Comparison of ENCODE assay signal across 10 mouse cellular contexts in genomic region chr9:58823918-58824215, GRCm38 (mm10). TPM values are rescaled to one million over a fixed set of nuclear protein-coding genes. Genes with fewer than 3 reads are reported as not detected.
DNase-seq lines count a peak whose midpoint lies in the region; ATAC-seq and TF ChIP-seq lines count a peak whose summit lies in the region.
"Had no signal": no experiment of that assay in that cellular context is flagged by ENCODE, and none has a peak within 500 bp of the region (broad histone marks: within the 10 kb centered on the region; RNA-seq: fewer than 3 reads in every experiment).

No protein-coding gene starts in this region.

- ATAC-seq in heart, embryonic 11.5 days (replicated peaks; ENCODE audit: insufficient number of reproducible peaks, low FRiP score, low TSS enrichment) = no peak
- ATAC-seq in hindbrain, embryonic 12.5 days (ENCODE audit: low FRiP score) = no peak
- no peak for ATAC-seq in midbrain, embryonic 13.5 days

- H3K27me3 ChIP-seq in heart, embryonic 11.5 days (ENCODE audit: control insufficient read depth, insufficient read depth, low read length) = peaks cover 43% of the 10 kb centered on the region
- H3K27me3 ChIP-seq in hindbrain, embryonic 12.5 days = peaks cover 55% of the 10 kb centered on the region
- H3K27me3 ChIP-seq in midbrain, embryonic 13.5 days = peaks cover 35% of the 10 kb centered on the region

- H3K4me2 ChIP-seq in heart, embryonic 11.5 days = peak overlapping the region; percentile 86
- peak overlapping the region; percentile 82 for H3K4me2 ChIP-seq in hindbrain, embryonic 12.5 days (replicated peaks)
- H3K4me2 ChIP-seq in midbrain, embryonic 13.5 days (replicated peaks) = peak overlapping the region; percentile 81

- H3K27ac ChIP-seq in heart, embryonic 11.5 days (ENCODE audit: low read depth, low read length) = peak overlapping the region; percentile 90
- H3K27ac ChIP-seq in cortical plate, adult 2 months (ENCODE audit: insufficient read depth, low read length) = no peak overlapping the region
- H3K27ac ChIP-seq in hindbrain, embryonic 12.5 days = peak overlapping the region; percentile 96
- H3K27ac ChIP-seq in midbrain, embryonic 13.5 days = peak overlapping the region; percentile 96
- H3K27ac ChIP-seq: macrophage had no signal

- peak overlapping the region; percentile 82 for H3K9ac ChIP-seq in heart, embryonic 11.5 days (ENCODE audit: low read depth, low read length)
- peak overlapping the region; percentile 80 for H3K9ac ChIP-seq in hindbrain, embryonic 12.5 days
- peak overlapping the region; percentile 95 for H3K9ac ChIP-seq in midbrain, embryonic 13.5 days (replicated peaks)

- WGBS in heart, embryonic 11.5 days (ENCODE audit: insufficient replicate concordance) = under 1% methylated on average over 35 of the region's 35 CpGs
- WGBS in hindbrain, embryonic 12.5 days = 1% methylated on average over 35 of the region's 35 CpGs
- WGBS in midbrain, embryonic 13.5 days = 0% methylated on average over 22 of the region's 35 CpGs

- no peaks in the 10 kb centered on the region for H3K36me3 ChIP-seq in heart, embryonic 11.5 days (ENCODE audit: control insufficient read depth, insufficient read depth, low read length)
- H3K36me3 ChIP-seq in hindbrain, embryonic 12.5 days = no peaks in the 10 kb centered on the region
- 0 out of 2 replicates have a peak, but pooled peaks cover 3% of the 10 kb centered on the region for H3K36me3 ChIP-seq in midbrain, embryonic 13.5 days

- DNase-seq in heart, adult 18-20 months = no peak
- no peak for DNase-seq in right cerebral cortex, postnatal 4 days
- no peak for DNase-seq in layer of hippocampus, adult 9-11 months
- DNase-seq in urinary bladder, postnatal 14 days (ENCODE audit: low spot score) = no peak

- peaks cover 15% of the 10 kb centered on the region for H3K4me1 ChIP-seq in heart, embryonic 11.5 days (ENCODE audit: control insufficient read depth, insufficient read depth, low read length)
- H3K4me1 ChIP-seq in cortical plate, adult 2 months (ENCODE audit: control insufficient read depth, insufficient read depth, low read length) = no peaks in the 10 kb centered on the region
- peaks cover 38% of the 10 kb centered on the region for H3K4me1 ChIP-seq in hindbrain, embryonic 12.5 days
- peaks cover 70% of the 10 kb centered on the region for H3K4me1 ChIP-seq in midbrain, embryonic 13.5 days (replicated peaks)

- H3K9me3 ChIP-seq in heart, embryonic 11.5 days (replicated peaks; ENCODE audit: control insufficient read depth, low read length) = no peaks in the 10 kb centered on the region
- no peaks in the 10 kb centered on the region for H3K9me3 ChIP-seq in hindbrain, embryonic 12.5 days (replicated peaks)
- H3K9me3 ChIP-seq in midbrain, embryonic 13.5 days = no peaks in the 10 kb centered on the region

- peak overlapping the region; percentile 64 for H3K4me3 ChIP-seq in heart, embryonic 11.5 days (ENCODE audit: low read depth, low read length)
- H3K4me3 ChIP-seq in cortical plate, adult 2 months (ENCODE audit: insufficient read depth, low read length) = peak overlapping the region; percentile 55; the same call in 1 of the 2 replicates
- peak overlapping the region; percentile 79 for H3K4me3 ChIP-seq in hindbrain, embryonic 12.5 days
- H3K4me3 ChIP-seq in midbrain, embryonic 13.5 days (replicated peaks) = peak overlapping the region; percentile 92

- TF ChIP-seq POLR2A in cortical plate, adult 2 months (IDR thresholded peaks at IDR 0.05; ENCODE audit: extremely low read depth, insufficient read depth, low read length) = no peak

- TF ChIP-seq CTCF in cortical plate, adult 2 months (IDR thresholded peaks at IDR 0.05; ENCODE audit: extremely low read depth, insufficient read depth, low read length) = no peak

RNA-seq across cellular contexts. Expression of gene Hcn4, which starts 0.7 kb away (rescaled TPM):
- polyA plus RNA-seq in heart, embryonic 11.5 days (2014; fragmentation: Nextera tagmentation; extraction: Ambion mirVana) = 3.0 and 3.2 TPM in 2 replicates
- 1 to 10 TPM; 6.6 to 6.8 TPM for total RNA-seq in heart, adult 18-20 months (2021)
- 0.81 and 1.1 TPM in 2 replicates for polyA plus RNA-seq in cortical plate, adult 2 months (2012; rRNA removed)
- 1.8 and 2.7 TPM in 2 replicates for polyA plus RNA-seq in hindbrain, embryonic 12.5 days (2016; fragmentation: Nextera tagmentation; extraction: Ambion mirVana)
- polyA plus RNA-seq in midbrain, embryonic 13.5 days (2015; fragmentation: Nextera tagmentation; extraction: Ambion mirVana) = 2.8 and 3.7 TPM in 2 replicates
- total RNA-seq: MEL had no signal
- polyA plus RNA-seq: macrophage had no signal
